ENCODE assay signal across 19 mouse cellular contexts in the genomic region with DNA sequence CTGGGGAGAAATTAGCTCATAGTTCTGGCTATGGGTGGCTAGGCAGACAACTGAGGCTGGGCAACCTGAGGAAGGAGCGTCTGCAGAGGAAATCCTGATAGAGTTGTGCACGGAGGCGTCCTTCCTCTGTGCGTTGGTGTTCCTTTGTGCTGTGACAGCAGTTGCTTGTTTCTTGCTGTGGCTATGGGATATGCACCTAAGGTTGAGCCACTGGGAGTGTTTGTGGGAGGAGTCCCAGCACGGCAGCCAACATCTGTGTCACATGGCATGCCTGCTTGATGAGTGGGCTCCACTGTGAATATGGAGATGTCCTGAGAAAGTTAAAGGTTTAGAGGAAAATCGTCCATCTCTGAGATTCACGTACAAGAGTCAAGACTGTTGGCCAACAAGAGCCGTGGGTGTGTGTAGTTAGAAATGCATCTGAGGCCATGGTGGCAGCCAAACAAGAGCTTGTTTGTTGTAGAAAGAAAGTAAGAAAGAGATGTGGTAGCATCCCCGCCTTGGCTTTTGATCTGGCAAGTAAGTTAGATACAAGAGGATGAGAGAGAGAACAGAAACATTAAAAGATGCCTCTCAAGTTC. TPM values are rescaled to one million over a fixed set of nuclear protein-coding genes. Genes with fewer than 3 reads are reported as not detected.
DNase-seq lines count a peak whose midpoint lies in the region; ATAC-seq and TF ChIP-seq lines count a peak whose summit lies in the region.
"Had no signal": no experiment of that assay in that cellular context is flagged by ENCODE, and none has a peak within 500 bp of the region (broad histone marks: within the 10 kb centered on the region; RNA-seq: fewer than 3 reads in every experiment).

No protein-coding gene starts in this region.

- H3K4me2 ChIP-seq in forebrain, embryonic 12.5 days: no peak overlapping the region
- H3K4me2 ChIP-seq: forebrain, embryonic 15.5 days; heart, embryonic 11.5 days had no signal

- peaks cover 14% of the 10 kb centered on the region for H3K27me3 ChIP-seq in forebrain, embryonic 12.5 days
- H3K27me3 ChIP-seq: forebrain, embryonic 15.5 days had no signal

- no peak for TF ChIP-seq CTCF in gastrocnemius, adult 2 months (IDR thresholded peaks at IDR 0.05)

- intact Hi-C loops in gastrocnemius, adult 2 months (cut with DNase I): no loop called here
- intact Hi-C loops in gastrocnemius, postnatal 14 days (cut with DNase I; ENCODE audit: low total_unique reads): no loop called here

- no peak overlapping the region for H3K4me3 ChIP-seq in gastrocnemius, adult 2 months
- H3K4me3 ChIP-seq in forebrain, embryonic 12.5 days (replicated peaks): no peak overlapping the region
- H3K4me3 ChIP-seq: forebrain, embryonic 15.5 days; heart, adult 2 months; hindbrain, embryonic 10.5 days had no signal

- DNase-seq in gastrocnemius, adult 2 months: no peak
- DNase-seq in gastrocnemius, postnatal 14 days: no peak
- DNase-seq in thymus, postnatal 4 days: peak; percentile 34
- no peak for DNase-seq in thymus, postnatal 0 days (ENCODE audit: low spot score)
- peak; percentile 47 for DNase-seq in ZHBTc4 (ENCODE audit: low read depth, low spot score)
- DNase-seq in cerebellum, postnatal 10 days: no peak
- DNase-seq in right cerebral cortex, adult 18-20 months: no peak
- DNase-seq: adrenal gland, postnatal 10 days; cerebellum, adult 11-12 months; cerebellum, adult 9-10 months; cerebellum, postnatal 36 days; gastrocnemius, postnatal 10 days; heart, adult 2 months; kidney, adult 11 months had no signal

- ATAC-seq in forebrain, embryonic 12.5 days (ENCODE audit: low FRiP score): no peak
- ATAC-seq: forebrain, embryonic 15.5 days; hindbrain, embryonic 16.5 days had no signal

- peaks cover 21% of the 10 kb centered on the region for H3K4me1 ChIP-seq in forebrain, embryonic 12.5 days

- no peaks in the 10 kb centered on the region for H3K36me3 ChIP-seq in forebrain, embryonic 12.5 days (replicated peaks)
- H3K36me3 ChIP-seq: forebrain, embryonic 15.5 days; hindbrain, embryonic 10.5 days had no signal

- no peaks in the 10 kb centered on the region for H3K9me3 ChIP-seq in forebrain, embryonic 12.5 days
- H3K9me3 ChIP-seq: forebrain, embryonic 15.5 days; hindbrain, embryonic 10.5 days had no signal

- peak overlapping the region; percentile 40; the same call in 1 of the 2 replicates for H3K27ac ChIP-seq in gastrocnemius, adult 2 months
- no peak overlapping the region for H3K27ac ChIP-seq in forebrain, embryonic 12.5 days
- H3K27ac ChIP-seq: forebrain, embryonic 15.5 days; heart, adult 2 months; hindbrain, embryonic 10.5 days had no signal

- H3K9ac ChIP-seq in forebrain, embryonic 12.5 days: no peak overlapping the region
- H3K9ac ChIP-seq: forebrain, embryonic 15.5 days had no signal

- WGBS in forebrain, embryonic 12.5 days: 81% methylated on average over 9 of the region's 9 CpGs

RNA-seq across cellular contexts. Expression of a gene that starts 3.8 kb away (rescaled TPM):
- total RNA-seq in gastrocnemius, adult 2 months (2021): 100 to 1,000 TPM; 143 to 146 TPM
- total RNA-seq in gastrocnemius, postnatal 14 days (2021): 10 to 100 TPM; 30.5 to 49.0 TPM
- 24.4 and 27.4 TPM in 2 replicates for polyA plus RNA-seq in thymus, postnatal 0 days (2015; fragmentation: Nextera tagmentation; extraction: Ambion mirVana)
- polyA plus RNA-seq in forebrain, embryonic 12.5 days (2016; fragmentation: Nextera tagmentation; extraction: Ambion mirVana): 2.9 and 3.6 TPM in 2 replicates

RNA-seq across cellular contexts. Expression of a gene that starts 26.3 kb away (rescaled TPM):
- total RNA-seq in gastrocnemius, adult 2 months (2021): 1 to 10 TPM; 5.8 to 5.9 TPM
- 1 to 10 TPM; 8.3 to 9.4 TPM for total RNA-seq in gastrocnemius, postnatal 14 days (2021)
- 1.2 TPM in 2 replicates for polyA plus RNA-seq in thymus, postnatal 0 days (2015; fragmentation: Nextera tagmentation; extraction: Ambion mirVana)
- polyA plus RNA-seq in forebrain, embryonic 12.5 days (2016; fragmentation: Nextera tagmentation; extraction: Ambion mirVana): 4.1 and 4.7 TPM in 2 replicates

RNA-seq across cellular contexts. Expression of a gene that starts 33.8 kb away (rescaled TPM):
- total RNA-seq in gastrocnemius, adult 2 months (2021): 10 to 100 TPM; 23.7 to 32.4 TPM
- 10 to 100 TPM; 27.7 to 35.0 TPM for total RNA-seq in gastrocnemius, postnatal 14 days (2021)
- polyA plus RNA-seq in thymus, postnatal 0 days (2015; fragmentation: Nextera tagmentation; extraction: Ambion mirVana): 95.1 and 103 TPM in 2 replicates
- polyA plus RNA-seq in forebrain, embryonic 12.5 days (2016; fragmentation: Nextera tagmentation; extraction: Ambion mirVana): 61.9 and 63.2 TPM in 2 replicates

RNA-seq across cellular contexts. Expression of a gene that starts 42.7 kb away (rescaled TPM):
- under 1 TPM; 0.20 to 0.36 TPM for total RNA-seq in gastrocnemius, adult 2 months (2021)
- total RNA-seq in gastrocnemius, postnatal 14 days (2021): under 1 TPM; 0.22 to 0.29 TPM
- 0.22 and 0.40 TPM in 2 replicates for polyA plus RNA-seq in thymus, postnatal 0 days (2015; fragmentation: Nextera tagmentation; extraction: Ambion mirVana)
- polyA plus RNA-seq in forebrain, embryonic 12.5 days (2016; fragmentation: Nextera tagmentation; extraction: Ambion mirVana): 0.27 and 0.28 TPM in 2 replicates

Comparison
In these comparisons a context has a peak if more than half of its experiments do, and no peak if none do; other contexts are left out.
1. DNase-seq: peak in thymus, postnatal 4 days (single experiment) and ZHBTc4 (single experiment); none in gastrocnemius, adult 2 months (single experiment), gastrocnemius, postnatal 14 days (single experiment), thymus, postnatal 0 days (single experiment), cerebellum, postnatal 10 days (0 of 2) and right cerebral cortex, adult 18-20 months (single experiment).